Mouse (Mus musculus) midbrain, embryonic 14.5 days (tissue): ENCODE results near the gene Klk1b5. TPM values are rescaled to one million over a fixed set of nuclear protein-coding genes. Genes with fewer than 3 reads are reported as not detected.
A peak's percentile ranks its signal among the peaks of the same experiment; 100 is the strongest.
"Not testable (repeated sequence)": the region's sequence is repeated elsewhere in the genome, so short reads cannot be mapped to it uniquely, and the experiment has no call there.

Experiments
- ATAC-seq: fragments of 200-750 bp; cut with Nextera tagmentation; 2 replicates; pipeline ENCODE4 v1.8.0; 2017; ENCODE audit warnings: moderate number of reproducible peaks, moderate library complexity; ENCODE audit not compliant: low FRiP score, low TSS enrichment
- DNase-seq: peaks from one replicate; pipeline ENCODE4 v3.0.0-alpha.2; 2015
- H3K27ac ChIP-seq: fragments of 300-500 bp; sonication (generic); replicated peaks from 2 replicates; pipeline ENCODE4 v1.5.1; 2014; ENCODE audit warnings: mild to moderate bottlenecking, low read depth, low read length, moderate library complexity
- H3K27me3 ChIP-seq: fragments of 300-500 bp; sonication (generic); 2 replicates; pipeline ENCODE4 v1.6.1; 2014; ENCODE audit warnings: low read length, control low read depth, mixed read lengths; ENCODE audit not compliant: control insufficient read depth, insufficient read depth
- H3K36me3 ChIP-seq: fragments of 300-500 bp; sonication (generic); 2 replicates; pipeline ENCODE4 v1.6.1; 2014; ENCODE audit warnings: low read length, control low read depth; ENCODE audit not compliant: control insufficient read depth, insufficient read depth
- H3K4me1 ChIP-seq: fragments of 300-500 bp; sonication (generic); 2 replicates; pipeline ENCODE4 v1.6.1; 2014; ENCODE audit warnings: mild to moderate bottlenecking, antibody characterized with exemption, low read length, control low read depth; ENCODE audit not compliant: control insufficient read depth, insufficient read depth
- H3K4me2 ChIP-seq: fragments of 300-500 bp; sonication (generic); 2 replicates; pipeline ENCODE4 v1.6.1; 2014; ENCODE audit warnings: mild to moderate bottlenecking, low read length, moderate library complexity
- H3K4me3 ChIP-seq: fragments of 300-500 bp; sonication (generic); replicated peaks from 2 replicates; pipeline ENCODE4 v1.5.1; 2014; ENCODE audit warnings: low read depth, low read length
- H3K9ac ChIP-seq: fragments of 300-500 bp; sonication (generic); replicated peaks from 2 replicates; pipeline ENCODE4 v1.6.1; 2014; ENCODE audit warnings: mild to moderate bottlenecking, low read length, moderate library complexity
- H3K9me3 ChIP-seq: fragments of 300-500 bp; sonication (generic); 2 replicates; pipeline ENCODE4 v1.6.1; 2016; ENCODE audit warnings: low read length, control low read depth, mixed read lengths; ENCODE audit not compliant: control insufficient read depth
- WGBS: fragments of 180-500 bp; shearing (Covaris S2); extraction: QIAGEN DNeasy Blood & Tissue Kit; methylation state at CpG from one replicate; pipeline ENCODE4 v1.1.7; 2014; 5-methylcytosine and 5-hydroxymethylcytosine counted together
- polyA plus RNA-seq: library from polyadenylated mRNA; unstranded; fragments of >200 nt; fragmentation: Nextera tagmentation; extraction: Ambion mirVana; gene quantifications from 2 replicates; pipeline ENCODE4 v1.2.1, GENCODE M21; 2014

Klk1b5 gene
- polyA plus RNA-seq, 1 experiment from 2014 or later: not detected

DNA sequence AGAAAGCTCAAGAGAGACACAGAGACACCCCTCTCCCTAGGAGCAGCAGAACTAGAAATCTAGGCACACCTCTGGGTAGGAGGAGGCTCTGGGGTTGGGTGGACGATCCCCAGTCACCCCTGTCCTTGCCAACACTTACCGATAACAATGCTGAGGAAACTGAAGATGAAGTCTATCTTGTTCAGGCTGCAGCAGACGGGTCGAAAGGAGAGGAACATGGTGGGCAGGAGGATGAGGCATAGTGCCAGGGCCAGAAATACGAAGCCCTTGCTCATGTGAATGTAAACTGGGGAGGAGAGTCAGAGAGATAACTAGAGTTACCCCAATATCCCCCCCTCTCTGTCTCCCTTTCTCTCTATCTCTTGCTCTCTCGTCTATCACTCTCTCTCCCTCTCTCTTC, 6.6 kb downstream of the Klk1b5 start:
- not testable (repeated sequence) for ATAC-seq

GRCm38 (mm10) chr7:44225076-44225475, 9.3 kb downstream of the Klk1b5 start, which contains the start of gene Klk1:
Klk1 (plus strand) TSS chr7:44225360.
- Histone ChIP-seq H3K9me3 (no peaks in the 10 kb centered on the region), H3K4me2 (no peak within 1 kb of the TSS), H3K9ac (no peak within 1 kb of the TSS), H3K4me3 (no peak within 1 kb of the TSS), H3K27me3 (no peaks in the 10 kb centered on the region), H3K36me3 (no peaks in the 10 kb centered on the region), H3K4me1 (no peaks in the 10 kb centered on the region), H3K27ac (no peak within 1 kb of the TSS)
- DNase-seq (no peak), ATAC-seq (no peak)
- 36% methylated on average over 1 of the region's 1 CpGs for WGBS

More for the DNA sequence above, 6.6 kb downstream of the Klk1b5 start:
- H3K9me3 ChIP-seq, H3K4me3 ChIP-seq, H3K9ac ChIP-seq, H3K27ac ChIP-seq, H3K36me3 ChIP-seq, H3K27me3 ChIP-seq, H3K4me1 ChIP-seq, DNase-seq, H3K4me2 ChIP-seq: not testable (repeated sequence)
- 88% methylated on average over 6 of the region's 6 CpGs for whole genome bisulfite sequencing

DNA sequence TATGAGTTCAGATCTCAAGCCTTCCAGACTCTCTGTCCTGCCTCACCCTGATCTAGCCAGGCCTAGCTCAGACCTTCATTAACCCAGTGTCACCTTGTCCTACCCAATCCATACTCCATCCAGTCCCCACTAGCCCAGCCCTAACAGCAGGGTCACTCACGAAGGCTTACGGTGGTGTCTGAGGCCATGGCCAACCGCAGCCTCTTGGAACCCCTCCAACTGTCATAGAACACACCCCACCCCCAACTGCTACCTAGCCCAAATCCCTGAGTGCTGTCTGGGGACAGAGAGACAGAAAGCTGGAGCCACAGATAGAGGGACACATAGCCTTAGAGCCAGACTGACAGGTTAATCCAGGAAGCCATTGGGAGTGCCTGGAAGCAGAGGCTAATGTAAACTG, 20.2 kb downstream of the Klk1b5 start, which contains the start of gene Gm36864:
Gm36864 (plus strand) TSS at position 269 of the 400 bp plus-strand sequence.
- Histone ChIP-seq H3K4me2 (no peak within 1 kb of the TSS), H3K4me3 (no peak within 1 kb of the TSS), H3K9ac (no peak within 1 kb of the TSS), H3K36me3 (no peaks in the 10 kb centered on the region), H3K9me3 (no peaks in the 10 kb centered on the region), H3K27ac (no peak within 1 kb of the TSS), H3K27me3 (no peaks in the 10 kb centered on the region), H3K4me1 (no peaks in the 10 kb centered on the region)
- no peak for ATAC-seq
- WGBS: 83% methylated on average over 3 of the region's 3 CpGs
- no peak for DNase-seq

DNA sequence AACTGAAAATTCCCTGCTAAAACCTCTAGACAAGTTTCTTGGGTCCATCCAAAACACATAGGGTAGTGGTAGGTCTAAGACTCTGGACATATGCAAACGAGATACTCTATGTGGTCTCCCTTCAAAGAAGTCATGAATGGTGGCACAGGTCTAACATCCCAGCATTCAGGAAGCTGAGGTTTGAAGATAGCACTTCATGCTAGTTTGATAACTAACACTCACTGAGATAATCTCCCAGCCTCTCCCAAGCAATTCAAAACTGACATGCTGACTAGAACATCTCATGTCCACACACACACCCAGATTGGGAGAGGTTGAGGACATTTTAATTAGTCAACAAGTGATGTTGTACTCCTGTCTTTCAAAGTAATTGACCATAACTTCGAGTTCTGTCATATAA, 24.2 kb downstream of the Klk1b5 start:
- no peak for ATAC-seq
- Histone ChIP-seq H3K9me3 (no peaks in the 10 kb centered on the region), H3K4me3 (no peak overlapping the region), H3K4me1 (no peaks in the 10 kb centered on the region), H3K4me2 (no peak overlapping the region), H3K36me3 (no peaks in the 10 kb centered on the region), H3K9ac (no peak overlapping the region), H3K27me3 (no peaks in the 10 kb centered on the region), H3K27ac (no peak overlapping the region)
- WGBS: 64% methylated on average over 2 of the region's 2 CpGs
- no peak for DNase-seq

DNA sequence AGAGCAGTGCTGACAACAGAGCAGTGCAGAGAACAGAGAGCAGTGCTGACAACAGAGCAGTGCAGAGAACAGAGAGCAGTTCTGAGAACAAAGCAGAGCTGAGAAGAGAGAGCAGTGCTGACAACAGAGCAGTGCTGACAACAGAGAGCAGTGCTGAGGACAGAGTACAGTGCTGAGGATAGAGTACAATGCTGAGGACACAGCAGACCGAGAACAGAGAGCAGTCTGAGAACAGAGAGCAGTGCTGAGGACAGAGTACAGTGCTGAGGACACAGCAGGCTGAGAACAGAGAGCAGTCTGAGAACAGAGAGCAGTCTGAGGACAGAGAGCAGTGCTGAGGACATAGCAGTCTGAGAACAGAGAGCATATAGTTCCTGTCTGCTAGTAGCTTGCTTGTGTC, 25.0 kb downstream of the Klk1b5 start:
- no peak for DNase-seq
- H3K27me3 ChIP-seq: no peaks in the 10 kb centered on the region
- H3K36me3 ChIP-seq: no peaks in the 10 kb centered on the region
- no peak overlapping the region for H3K27ac ChIP-seq
- H3K9ac ChIP-seq: no peak overlapping the region
- ATAC-seq: no peak
- no peak overlapping the region for H3K4me2 ChIP-seq
- H3K4me3 ChIP-seq: no peak overlapping the region
- H3K4me1 ChIP-seq: peaks cover 5% of the 10 kb centered on the region; the same call in 1 of the 2 replicates
- 73% methylated on average over 1 of the region's 1 CpGs for WGBS
- no peaks in the 10 kb centered on the region for H3K9me3 ChIP-seq

DNA sequence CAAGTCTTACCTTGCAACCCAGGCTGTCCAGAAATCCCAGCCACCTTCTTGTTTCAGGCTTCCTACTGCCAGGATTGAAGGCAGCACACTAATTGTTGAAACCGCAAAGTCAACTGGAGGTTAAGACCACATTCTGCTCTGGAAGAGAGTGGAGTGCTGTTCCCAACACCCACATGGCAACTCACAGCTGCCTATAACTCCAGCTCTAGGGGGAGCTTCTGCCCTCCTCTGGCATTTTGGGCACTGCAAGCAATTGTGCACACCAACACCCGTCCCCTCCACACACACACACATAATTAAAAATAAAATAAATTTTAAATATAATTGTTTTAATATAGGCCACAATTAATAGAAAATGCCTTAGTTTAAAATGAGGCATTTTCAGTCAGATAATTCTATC, 25.4 kb downstream of the Klk1b5 start:
- Histone ChIP-seq H3K9ac (no peak overlapping the region), H3K4me2 (no peak overlapping the region), H3K27ac (no peak overlapping the region), H3K36me3 (no peaks in the 10 kb centered on the region), H3K4me3 (no peak overlapping the region), H3K4me1 (peaks cover 5% of the 10 kb centered on the region; the same call in 1 of the 2 replicates), H3K9me3 (no peaks in the 10 kb centered on the region), H3K27me3 (no peaks in the 10 kb centered on the region)
- no peak for DNase-seq
- 67% methylated on average over 2 of the region's 2 CpGs for WGBS
- ATAC-seq: no peak

- H3K27me3 ChIP-seq: no peaks in the 10 kb centered on the region
- no peaks in the 10 kb centered on the region for H3K9me3 ChIP-seq
- no peak for ATAC-seq
- H3K36me3 ChIP-seq: peaks cover 7% of the 10 kb centered on the region
- no peak for DNase-seq
- no peak overlapping the region for H3K9ac ChIP-seq
- WGBS: 42% methylated on average over 1 of the region's 1 CpGs
- no peak overlapping the region for H3K27ac ChIP-seq
- H3K4me1 ChIP-seq: peaks cover 13% of the 10 kb centered on the region
- no peak overlapping the region for H3K4me2 ChIP-seq
- no peak overlapping the region for H3K4me3 ChIP-seq
These were observed 28.3 kb downstream of the Klk1b5 start for GRCm38 (mm10) chr7:44244080-44244479.

- H3K4me2 ChIP-seq: peak within 1 kb of the TSS; percentile 79
- DNase-seq (peak; percentile 97), ATAC-seq (peak; percentile 90)
- WGBS: under 1% methylated on average over 62 of the region's 62 CpGs
- peak within 1 kb of the TSS; percentile 94 for H3K9ac ChIP-seq
- H3K36me3 ChIP-seq: peaks cover 28% of the 10 kb centered on the region
- no peaks in the 10 kb centered on the region for H3K9me3 ChIP-seq
- no peaks in the 10 kb centered on the region for H3K27me3 ChIP-seq
- H3K4me1 ChIP-seq: peaks cover 13% of the 10 kb centered on the region
- peak within 1 kb of the TSS; percentile 91 for H3K4me3 ChIP-seq
- peak within 1 kb of the TSS; percentile 95 for H3K27ac ChIP-seq
These were observed 30.6 kb downstream of the Klk1b5 start, which contains the start of the genes 1700028J19Rik and 2410002F23Rik for GRCm38 (mm10) chr7:44246055-44246983. 1700028J19Rik (minus strand) TSS chr7:44246695. 2410002F23Rik (plus strand) TSS chr7:44246722.
